10 mouse cellular contexts compared by ENCODE assay signal in the genomic region with DNA sequence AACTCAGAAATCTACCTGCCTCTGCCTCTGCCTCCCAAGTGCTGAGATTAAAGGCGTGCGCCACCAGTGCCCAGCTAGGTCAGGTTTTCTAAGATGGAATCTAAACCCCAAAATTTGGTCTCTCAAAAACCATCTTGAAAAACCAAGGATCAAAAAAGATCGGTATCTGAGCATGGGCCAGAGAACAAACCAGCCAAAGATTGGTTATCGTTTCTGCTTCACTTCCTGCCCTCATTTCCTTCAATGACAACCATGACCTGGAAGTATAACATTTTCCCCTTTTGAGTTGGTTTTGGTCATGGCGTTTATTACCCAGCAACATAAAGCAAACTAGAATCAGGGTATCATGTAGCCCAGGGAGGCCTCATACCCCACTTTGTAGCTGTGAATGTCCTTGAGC. TPM values are rescaled to one million over a fixed set of nuclear protein-coding genes. Genes with fewer than 3 reads are reported as not detected.
DNase-seq lines count a peak whose midpoint lies in the region; ATAC-seq and TF ChIP-seq lines count a peak whose summit lies in the region.
"Had no signal": no experiment of that assay in that cellular context is flagged by ENCODE, and none has a peak within 500 bp of the region (broad histone marks: within the 10 kb centered on the region; RNA-seq: fewer than 3 reads in every experiment).

No protein-coding gene starts in this region.

- H3K36me3 ChIP-seq in heart, postnatal 0 days (replicated peaks; ENCODE audit: control insufficient read depth, insufficient read depth, low read length) = no peaks in the 10 kb centered on the region
- peaks cover 5% of the 10 kb centered on the region for H3K36me3 ChIP-seq in thymus, adult 2 months (ENCODE audit: control insufficient read depth, insufficient read depth, low read length)
- peaks cover 6% of the 10 kb centered on the region; the same call in 1 of the 2 replicates for H3K36me3 ChIP-seq in liver, embryonic 11.5 days (ENCODE audit: control insufficient read depth, insufficient read depth, low read length)

- no peaks in the 10 kb centered on the region for H3K9me3 ChIP-seq in heart, postnatal 0 days (replicated peaks; ENCODE audit: control insufficient read depth, low read length)
- H3K9me3 ChIP-seq in liver, embryonic 11.5 days (ENCODE audit: control insufficient read depth, low read length) = no peaks in the 10 kb centered on the region

- H3K9ac ChIP-seq in heart, postnatal 0 days (replicated peaks; ENCODE audit: low read depth, low read length) = 0 out of 2 replicates have a peak overlapping the region, but pooled peaks have one; percentile 93
- peak overlapping the region; percentile 23; the same call in 1 of the 2 replicates for H3K9ac ChIP-seq in liver, embryonic 11.5 days (ENCODE audit: low read depth, low read length)

- no peak for TF ChIP-seq EP300 in heart, postnatal 0 days (IDR thresholded peaks at IDR 0.05; ENCODE audit: low read depth)

- no peak for ATAC-seq in heart, postnatal 0 days (ENCODE audit: insufficient read depth, low read depth)
- no peak for ATAC-seq in liver, embryonic 11.5 days (replicated peaks; ENCODE audit: low FRiP score)
- ATAC-seq in erythroid progenitor cell, adult 5-6 weeks (replicated peaks; ENCODE audit: low FRiP score, poor library complexity, severe bottlenecking) = no peak

- H3K4me2 ChIP-seq in heart, postnatal 0 days (ENCODE audit: low read depth, low read length) = no peak overlapping the region
- no peak overlapping the region for H3K4me2 ChIP-seq in liver, embryonic 11.5 days

- intact Hi-C loops in heart, postnatal 14 days (cut with DNase I) = no loop called here

- TF ChIP-seq POLR2A in thymus, adult 2 months (IDR thresholded peaks at IDR 0.05; ENCODE audit: control insufficient read depth, extremely low read depth, insufficient read depth, low read length, poor library complexity) = no peak

- WGBS in heart, postnatal 0 days = 83% methylated on average over 5 of the region's 5 CpGs
- WGBS in thymus, adult 2 months = 74% methylated on average over 5 of the region's 5 CpGs
- 82% methylated on average over 5 of the region's 5 CpGs for WGBS in liver, embryonic 11.5 days

- H3K27me3 ChIP-seq in heart, postnatal 0 days (ENCODE audit: control insufficient read depth, insufficient read depth, low read length) = no peaks in the 10 kb centered on the region
- H3K27me3 ChIP-seq in thymus, adult 2 months (ENCODE audit: control insufficient read depth, insufficient read depth, low read length) = no peaks in the 10 kb centered on the region
- H3K27me3 ChIP-seq in liver, embryonic 11.5 days (replicated peaks; ENCODE audit: control insufficient read depth, insufficient read depth, low read length) = no peaks in the 10 kb centered on the region

- peak overlapping the region; percentile 99 for H3K27ac ChIP-seq in heart, postnatal 0 days (ENCODE audit: low read depth)
- H3K27ac ChIP-seq in thymus, adult 2 months (ENCODE audit: control insufficient read depth, insufficient read depth, low read length) = peak overlapping the region; percentile 21; the same call in 1 of the 2 replicates
- no peak overlapping the region for H3K27ac ChIP-seq in liver, embryonic 11.5 days (ENCODE audit: low read depth, low read length)

- no peak overlapping the region for H3K4me3 ChIP-seq in heart, postnatal 0 days (ENCODE audit: low read depth, low read length)
- H3K4me3 ChIP-seq in thymus, adult 2 months (ENCODE audit: control insufficient read depth, insufficient read depth, low read length) = no peak overlapping the region
- H3K4me3 ChIP-seq in liver, embryonic 11.5 days (ENCODE audit: low read depth, low read length) = no peak overlapping the region

- H3K4me1 ChIP-seq in heart, postnatal 0 days (ENCODE audit: control insufficient read depth, insufficient read depth) = peaks cover 8% of the 10 kb centered on the region
- H3K4me1 ChIP-seq in thymus, adult 2 months (replicated peaks; ENCODE audit: control insufficient read depth, insufficient read depth, low read length) = peaks cover 11% of the 10 kb centered on the region
- H3K4me1 ChIP-seq in liver, embryonic 11.5 days (replicated peaks; ENCODE audit: control insufficient read depth, insufficient read depth, low read length) = peaks cover 15% of the 10 kb centered on the region

- TF ChIP-seq CTCF in heart, postnatal 0 days (IDR thresholded peaks at IDR 0.05; ENCODE audit: low read depth) = no peak
- no peak for TF ChIP-seq CTCF in thymus, adult 2 months (IDR thresholded peaks at IDR 0.05; ENCODE audit: borderline replicate concordance, control insufficient read depth, extremely low read depth, insufficient read depth, low read length, poor library complexity)

- no peak for DNase-seq in heart, postnatal 0 days (ENCODE audit: low spot score)
- no peak for DNase-seq in heart, postnatal 14 days
- DNase-seq in thymus, adult 2 months = no peak
- DNase-seq in thymus, postnatal 4 days = no peak
- no peak for DNase-seq in liver, embryonic 11.5 days (ENCODE audit: low spot score)
- no peak for DNase-seq in cerebellum, postnatal 36 days
- no peak for DNase-seq in right cerebral cortex, adult 2 months (ENCODE audit: low spot score in 2 of 2)
- DNase-seq: adrenal gland, adult 8-10 months; lung, postnatal 36 days had no signal

RNA-seq across cellular contexts. Expression of a gene that starts 2.1 kb away (rescaled TPM):
- total RNA-seq in heart, postnatal 0 days (2014; rRNA removed; ENCODE audit: low replicate concordance) = 26.0 and 33.9 TPM in 2 replicates
- polyA plus RNA-seq in heart, postnatal 0 days (2015; fragmentation: Nextera tagmentation; extraction: Ambion mirVana) = 93.6 and 102 TPM in 2 replicates
- total RNA-seq in heart, postnatal 14 days (2021) = 100 to 1,000 TPM; 192 to 229 TPM
- 45.4 and 47.2 TPM in 2 replicates for polyA plus RNA-seq in thymus, adult 2 months (2012; rRNA removed)
- polyA plus RNA-seq in liver, embryonic 11.5 days (2014; fragmentation: Nextera tagmentation; extraction: Ambion mirVana) = 222 and 234 TPM in 2 replicates
- total RNA-seq in erythroid progenitor cell, adult 5-6 weeks (2015; ENCODE audit: low replicate concordance) = 321 and 355 TPM in 2 replicates
- total RNA-seq in erythroid progenitor cell, adult 5-6 weeks (2017; ENCODE audit: low replicate concordance) = 329 and 477 TPM in 2 replicates

RNA-seq across cellular contexts. Expression of a gene that starts 47.5 kb away (rescaled TPM):
- 47.1 and 55.2 TPM in 2 replicates for total RNA-seq in heart, postnatal 0 days (2014; rRNA removed; ENCODE audit: low replicate concordance)
- polyA plus RNA-seq in heart, postnatal 0 days (2015; fragmentation: Nextera tagmentation; extraction: Ambion mirVana) = 50.1 and 50.4 TPM in 2 replicates
- 10 to 100 TPM; 67.5 to 78.8 TPM for total RNA-seq in heart, postnatal 14 days (2021)
- polyA plus RNA-seq in thymus, adult 2 months (2012; rRNA removed) = 38.4 and 42.2 TPM in 2 replicates
- polyA plus RNA-seq in liver, embryonic 11.5 days (2014; fragmentation: Nextera tagmentation; extraction: Ambion mirVana) = 69.6 and 77.5 TPM in 2 replicates
- 83.6 and 99.3 TPM in 2 replicates for total RNA-seq in erythroid progenitor cell, adult 5-6 weeks (2015; ENCODE audit: low replicate concordance)
- 63.1 and 65.1 TPM in 2 replicates for total RNA-seq in erythroid progenitor cell, adult 5-6 weeks (2017; ENCODE audit: low replicate concordance)
